Mouse (Mus musculus): ENCODE data around the gene Slc6a20b. TPM values are rescaled to one million over a fixed set of nuclear protein-coding genes. Genes with fewer than 3 reads are reported as not detected.

Gene Slc6a20b
- total RNA-seq, 1 experiment from 2014 or later, result 0.35 TPM

DNA sequence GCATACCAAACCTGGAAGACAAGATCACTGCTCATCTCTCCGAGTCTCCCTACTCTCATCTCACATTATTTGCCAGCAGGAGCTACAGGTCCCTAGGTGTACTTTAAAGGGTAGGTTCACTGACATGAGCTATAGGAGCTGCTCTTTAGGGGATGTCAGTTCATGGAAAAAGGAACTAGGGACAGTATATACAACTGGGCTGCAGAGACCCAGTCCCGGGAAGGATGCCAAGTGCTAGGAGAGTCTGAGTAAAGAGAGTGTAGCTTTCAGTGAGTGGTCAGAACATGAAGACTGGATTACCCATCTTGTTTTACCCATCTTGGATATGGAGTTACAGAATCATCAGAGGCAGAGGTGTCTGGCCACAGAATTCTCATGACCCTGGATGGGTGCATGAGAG, 35.0 kb downstream of the Slc6a20b start:
- ATAC-seq (ENCODE audit: extremely low read depth, insufficient number of reproducible peaks, low FRiP score, poor library complexity, severe bottlenecking), result no peak

DNA sequence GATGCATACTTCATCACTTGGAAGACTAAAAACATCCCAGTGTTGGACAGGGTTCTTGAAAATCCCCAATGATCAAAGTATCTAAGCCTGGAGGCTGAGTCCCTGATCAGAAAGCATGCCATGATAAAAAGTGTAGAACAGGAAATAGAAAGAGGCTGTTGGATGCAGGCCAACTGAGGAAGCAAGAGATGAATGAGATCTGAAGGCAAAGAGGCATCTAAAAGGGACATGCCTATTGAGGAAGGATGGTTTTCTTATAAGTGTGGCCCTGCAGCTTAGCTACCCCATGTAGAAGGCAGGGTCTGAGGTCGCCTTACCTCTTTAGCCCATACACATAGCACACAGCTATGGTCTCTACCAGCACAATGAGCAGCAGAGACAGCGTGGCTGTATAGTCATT, 35.5 kb downstream of the Slc6a20b start:
- no peak for ATAC-seq (ENCODE audit: extremely low read depth, insufficient number of reproducible peaks, low FRiP score, poor library complexity, severe bottlenecking)

DNA sequence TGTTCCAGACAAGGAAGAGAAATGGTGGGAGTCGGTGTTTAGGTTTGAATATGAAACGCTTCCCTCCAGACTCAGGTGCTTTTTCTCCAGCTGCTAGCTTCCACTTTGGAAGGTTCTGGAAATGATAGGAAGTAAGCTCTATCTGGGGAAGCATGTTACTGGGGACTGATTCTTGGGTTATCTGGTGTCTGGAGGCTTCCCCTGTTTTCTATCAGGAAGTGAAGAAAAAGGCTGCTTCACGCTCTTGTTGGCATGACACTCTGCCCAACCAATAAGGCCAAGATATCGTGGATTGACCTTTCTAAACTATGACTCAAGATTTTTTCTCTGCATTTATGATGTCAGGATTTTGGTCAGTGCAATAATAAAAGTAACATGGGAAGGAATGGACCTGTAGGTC, 37.2 kb downstream of the Slc6a20b start:
- ATAC-seq (ENCODE audit: extremely low read depth, insufficient number of reproducible peaks, low FRiP score, poor library complexity, severe bottlenecking), result no peak

DNA sequence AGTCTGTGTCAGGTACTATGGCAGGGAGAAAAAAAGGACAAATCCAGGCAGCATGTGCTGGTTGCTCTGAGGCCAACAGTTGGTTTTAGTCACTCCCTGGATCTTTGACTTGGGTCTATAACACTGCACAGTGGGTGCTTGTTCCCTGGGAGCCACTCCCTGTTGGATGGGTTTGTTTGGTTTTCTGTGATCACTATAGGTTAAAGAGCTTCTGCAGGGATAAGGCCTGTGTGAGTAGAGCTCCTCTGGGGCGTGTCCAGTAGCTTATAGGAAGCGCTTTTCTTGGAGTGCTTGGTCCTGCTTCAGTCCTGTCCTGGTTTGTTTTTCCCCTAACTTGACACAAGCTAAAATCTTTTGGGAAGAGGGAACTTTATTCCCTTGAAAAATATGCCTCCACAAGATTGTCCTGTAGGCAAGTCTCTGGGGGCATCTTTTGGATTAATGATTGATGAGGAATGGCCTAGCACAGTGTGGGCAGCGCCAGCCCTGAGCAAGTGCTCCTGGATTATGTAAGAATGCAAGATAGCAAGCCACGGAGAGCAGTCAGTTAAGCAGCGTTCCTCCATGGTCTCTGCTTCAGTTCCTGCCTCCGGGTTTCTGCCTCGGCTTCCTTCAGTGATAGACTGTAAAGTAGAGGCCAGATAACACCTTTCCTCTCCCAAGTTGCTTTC, 43.0 kb downstream of the Slc6a20b start:
- no peak for ATAC-seq (ENCODE audit: extremely low read depth, insufficient number of reproducible peaks, low FRiP score, poor library complexity, severe bottlenecking)

DNA sequence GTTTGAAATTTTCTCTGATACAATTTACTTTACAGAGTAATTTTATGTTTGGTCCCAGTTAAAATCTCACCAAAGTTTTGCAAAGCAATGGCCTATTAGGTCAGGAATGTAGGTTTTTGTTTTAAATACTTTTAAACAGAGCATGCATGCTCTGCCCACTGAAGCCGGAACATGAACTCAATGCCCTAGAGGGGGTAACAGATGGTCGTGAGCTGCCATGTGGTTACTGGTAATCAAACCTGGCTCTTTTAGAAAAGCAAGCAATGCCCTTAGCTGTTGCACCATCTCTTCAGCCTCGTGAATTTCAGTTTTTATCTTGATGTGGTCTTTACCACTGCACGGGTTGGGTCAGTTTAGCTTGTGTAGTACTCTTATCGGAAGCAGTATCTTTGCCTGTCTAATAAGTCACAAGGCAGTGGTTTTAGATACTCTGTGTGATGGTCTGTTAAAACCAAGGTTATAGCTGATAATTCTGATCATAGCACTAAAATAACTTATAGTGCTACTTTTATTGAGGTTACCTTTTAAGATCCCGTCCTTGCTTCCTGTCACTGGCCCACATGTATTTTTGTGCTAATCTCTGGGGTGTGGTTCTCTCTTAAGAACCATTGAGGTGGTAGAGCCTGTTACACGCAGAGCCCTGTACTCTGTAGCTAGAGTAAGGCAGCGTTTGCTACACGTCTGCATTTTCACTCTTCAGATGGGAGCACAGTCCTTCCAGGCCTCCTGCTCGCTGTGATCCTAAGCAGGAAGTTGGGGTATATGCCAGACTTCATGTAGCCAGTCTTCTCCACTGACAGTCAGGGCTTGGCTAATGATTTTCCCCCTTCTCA, 54.8 kb downstream of the Slc6a20b start:
- no peak for ATAC-seq (ENCODE audit: extremely low read depth, insufficient number of reproducible peaks, low FRiP score, poor library complexity, severe bottlenecking)

DNA sequence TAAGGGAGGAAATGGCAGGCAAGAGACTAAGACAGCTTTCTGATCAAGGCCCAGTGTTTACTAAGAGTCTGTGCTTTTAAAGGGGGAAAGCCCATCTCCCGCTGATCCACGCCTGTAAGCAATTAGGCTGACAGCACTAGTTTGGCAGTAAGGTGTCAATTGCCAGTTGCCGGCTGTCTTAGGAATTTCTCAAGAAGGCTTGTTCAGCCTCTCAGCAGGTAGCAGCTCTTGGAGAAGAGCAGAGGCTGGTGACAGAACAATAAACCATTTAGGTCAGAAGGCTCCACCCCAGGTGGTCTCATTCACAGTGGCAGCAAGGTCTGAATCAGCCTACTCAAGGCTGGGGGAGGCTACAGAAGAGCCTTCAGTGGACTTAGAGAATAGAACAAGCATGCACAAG, 77.8 kb downstream of the Slc6a20b start:
- no peak for ATAC-seq (ENCODE audit: extremely low read depth, insufficient number of reproducible peaks, low FRiP score, poor library complexity, severe bottlenecking)

Other genes with a start within 250 kb of the Slc6a20b start
- gene Limd1, start 153.9 kb downstream of the Slc6a20b start, total RNA-seq (2017), result 87.1 and 88.6 TPM in 2 replicates
- 39.3 and 41.1 TPM in 2 replicates for gene Sacm1l, start 102.8 kb downstream of the Slc6a20b start, total RNA-seq (2017)
- gene Ccr9, start 45.9 kb upstream of the Slc6a20b start, total RNA-seq (2017), result 4.3 and 5.6 TPM in 2 replicates
- gene Slc6a20a, start 46.3 kb upstream of the Slc6a20b start, total RNA-seq (2017), result not detected in 2 replicates
- gene Lztfl1, start 85.1 kb upstream of the Slc6a20b start, total RNA-seq (2017), result 16.8 and 18.5 TPM in 2 replicates
- 5.1 and 6.0 TPM in 2 replicates for gene Cxcr6, start 173.9 kb upstream of the Slc6a20b start, total RNA-seq (2017)
- 33.2 and 36.3 TPM in 2 replicates for gene Fyco1, start 219.3 kb upstream of the Slc6a20b start, total RNA-seq (2017)
- 0.12 TPM in 1 of 2 replicates, not detected in the other for gene Xcr1, start 229.5 kb upstream of the Slc6a20b start, total RNA-seq (2017)

Data from neutrophil, adult 5-6 weeks (primary cell).